Mouse (Mus musculus) c-Kit-positive CD71-positive TER-119-negative erythroid progenitor cells, embryonic 14.5 days (primary cell): ENCODE measurements around the gene Kif23.

Source experiments
- DNase-seq: peaks from one replicate; pipeline ENCODE4 v3.0.0-alpha.2; 2013; ENCODE audit warnings: low read depth

Gene Kif23

DNA sequence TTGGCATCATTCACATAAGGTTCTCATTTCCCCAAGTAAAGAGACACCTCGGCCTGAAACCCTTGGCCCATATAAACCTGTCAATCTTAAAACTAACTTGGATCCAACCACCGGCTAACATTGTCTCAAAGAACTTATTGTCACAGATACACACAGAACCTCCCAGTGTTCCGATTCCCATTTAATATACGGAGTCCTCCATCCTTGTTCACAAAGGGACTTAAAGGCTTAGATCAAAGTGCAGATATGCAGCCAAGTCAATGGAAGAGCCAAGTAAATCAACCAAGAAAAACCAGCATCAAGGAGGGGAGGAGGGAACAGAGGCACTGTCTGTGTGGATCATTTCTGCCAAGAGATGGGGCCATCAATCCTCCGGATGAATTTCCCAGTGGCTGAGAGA lies 41.0 kb downstream of the Kif23 start:
- no peak for DNase-seq

DNA sequence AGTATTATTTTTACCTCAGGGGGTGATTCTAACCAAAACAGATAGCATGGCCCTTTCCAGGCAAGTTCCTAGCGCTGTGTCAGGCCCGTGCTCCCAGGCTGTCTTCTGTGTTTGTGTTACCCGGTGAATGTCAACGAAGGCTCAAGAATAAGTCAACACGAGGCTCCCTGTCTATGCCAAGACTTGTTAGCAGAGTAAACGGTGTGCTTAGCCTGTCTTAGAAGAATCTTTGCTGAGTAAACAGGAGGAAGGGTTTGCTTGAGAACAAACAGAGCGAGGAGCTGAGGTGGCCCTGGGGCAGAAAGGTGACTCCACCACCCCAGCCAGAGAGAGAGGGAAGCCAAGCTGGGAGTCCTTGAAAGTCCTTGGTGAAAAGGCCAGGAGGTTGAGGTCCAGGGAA lies 42.4 kb downstream of the Kif23 start:
- DNase-seq: no peak

GRCm38 (mm10) chr9:61902445-61902844 lies 44.1 kb downstream of the Kif23 start:
- DNase-seq: no peak

DNA sequence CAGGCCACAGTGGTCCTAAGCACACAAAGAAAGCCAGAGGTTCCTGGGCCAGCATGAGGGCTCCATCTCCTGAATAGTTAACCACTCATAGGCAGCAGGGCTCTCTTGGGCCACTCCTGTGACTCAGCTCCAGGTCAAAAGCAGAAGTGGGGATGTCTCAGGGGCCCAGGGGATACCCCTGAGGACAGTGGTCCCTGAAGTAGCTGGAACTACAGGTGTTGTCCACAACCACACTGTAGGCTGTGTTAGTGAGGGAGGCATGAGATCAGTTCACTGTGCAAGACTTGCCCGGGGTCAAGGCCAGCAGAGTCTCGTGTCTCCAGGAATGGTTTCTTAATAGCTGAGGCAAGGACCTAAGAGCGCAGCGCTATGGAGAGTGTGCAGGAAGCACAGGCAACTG lies 45.0 kb downstream of the Kif23 start:
- DNase-seq: no peak

DNA sequence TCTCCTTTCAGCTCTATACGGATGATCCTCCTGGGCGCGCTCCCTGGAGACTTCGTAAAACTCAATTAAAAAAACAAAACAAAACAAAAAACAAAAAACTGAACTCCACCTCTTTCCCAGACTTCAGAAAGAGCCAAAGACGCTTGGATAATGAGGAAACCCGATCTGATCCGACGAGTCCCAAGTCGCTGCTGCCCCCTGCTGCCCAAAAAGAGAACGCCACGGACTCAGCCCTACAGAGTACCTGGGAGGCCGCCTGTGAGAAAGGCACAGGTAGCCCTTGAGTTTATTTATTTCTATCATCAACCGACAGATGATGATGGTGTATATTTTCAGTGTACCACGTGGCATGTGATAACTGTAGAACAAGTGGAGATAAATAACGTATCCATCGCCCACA lies 46.8 kb downstream of the Kif23 start:
- no peak for DNase-seq

DNA sequence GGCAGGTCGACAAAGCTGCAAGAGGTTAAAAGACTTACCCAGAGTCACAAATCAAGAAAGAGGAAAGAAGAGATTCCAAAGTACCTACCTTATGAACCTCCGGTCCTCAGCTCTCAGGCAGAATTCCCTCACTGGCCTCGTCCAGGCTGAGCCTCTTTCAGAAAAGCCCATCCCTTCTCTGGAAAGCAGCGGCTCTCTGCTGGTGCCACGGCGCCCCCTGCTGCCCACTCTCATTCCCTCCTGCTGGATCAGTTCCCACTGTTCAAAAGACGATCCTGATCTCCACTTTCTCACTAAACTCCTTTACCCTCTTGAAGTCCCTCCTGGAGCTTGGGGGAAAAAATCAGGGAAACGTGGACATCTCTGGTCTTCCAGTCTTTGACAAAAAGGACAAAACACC lies 48.2 kb downstream of the Kif23 start:
- DNase-seq: no peak

GRCm38 (mm10) chr9:61895014-61895413 lies 51.6 kb downstream of the Kif23 start:
- no peak for DNase-seq

DNA sequence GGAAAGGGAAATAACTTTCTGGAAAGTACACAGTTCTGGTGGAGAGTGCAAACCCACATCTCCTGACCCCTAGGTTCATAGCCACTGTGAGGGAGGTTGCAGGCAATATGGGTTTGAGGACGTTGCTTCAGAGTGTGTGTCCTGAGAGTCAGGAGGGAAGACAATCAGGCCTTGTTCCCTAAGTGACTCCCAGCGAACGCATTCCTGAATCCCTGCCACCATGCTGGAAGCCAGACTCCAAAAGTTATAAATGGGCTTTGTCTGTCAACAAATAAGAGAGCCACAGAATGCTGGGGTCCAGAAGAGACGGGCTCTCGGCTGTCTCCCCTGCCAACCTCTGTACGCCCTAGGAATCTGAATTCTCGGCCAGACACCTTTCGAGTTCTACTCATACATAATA lies 56.7 kb downstream of the Kif23 start:
- DNase-seq: no peak

DNA sequence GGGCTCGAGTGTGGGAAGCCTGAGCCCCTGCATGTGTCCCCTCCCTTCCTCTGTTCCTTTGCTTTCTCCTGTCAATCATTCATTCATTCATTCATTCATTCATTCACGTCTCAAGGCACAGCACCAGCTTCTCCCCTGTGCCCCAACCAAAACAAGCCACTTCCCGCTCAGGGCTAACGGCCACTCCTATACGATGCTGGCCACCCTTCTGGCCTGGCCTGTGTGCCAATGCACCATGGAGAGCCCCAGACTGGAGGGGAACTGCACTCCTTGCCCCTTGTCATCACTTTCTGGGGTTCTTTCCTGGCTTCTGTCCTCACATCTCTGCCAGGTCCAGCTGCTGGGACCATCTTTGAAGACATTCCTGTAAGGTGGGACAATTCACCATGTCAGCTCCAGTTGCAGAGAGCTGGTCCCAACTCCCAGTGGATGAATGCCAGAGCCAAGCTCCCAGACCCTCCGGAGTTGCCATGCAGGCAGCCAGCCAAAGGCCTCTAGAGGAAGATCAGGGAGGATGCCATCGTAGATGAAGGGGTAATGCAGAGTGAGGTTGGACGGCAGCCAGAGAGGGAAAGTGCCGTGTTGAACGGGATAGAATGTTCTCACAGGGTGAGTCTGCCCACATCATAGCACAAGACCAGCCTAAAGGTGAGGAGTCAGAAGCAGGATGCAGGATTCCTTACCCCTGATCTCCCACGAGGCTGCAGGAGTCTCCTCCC lies 58.8 kb downstream of the Kif23 start:
- no peak for DNase-seq

DNA sequence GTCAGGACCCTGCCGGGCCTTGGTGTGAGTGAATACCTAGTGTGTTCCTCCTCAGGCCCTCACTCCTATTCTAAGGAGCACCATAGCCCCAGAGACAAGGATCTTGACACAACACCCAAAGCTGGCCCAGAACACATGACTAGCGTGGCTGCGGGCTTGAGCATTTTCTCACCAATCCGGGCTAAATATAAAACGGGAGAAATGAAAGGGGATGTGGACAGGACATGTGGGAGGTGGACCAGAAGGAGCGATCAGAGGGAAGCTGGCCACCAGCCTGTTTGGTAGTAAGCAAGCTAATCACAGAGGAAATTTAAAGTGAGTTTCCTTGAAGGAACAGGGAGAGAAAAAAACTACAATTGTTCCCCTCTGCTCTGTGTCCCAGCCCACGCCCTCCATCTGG lies 60.6 kb downstream of the Kif23 start:
- no peak for DNase-seq

- no peak for DNase-seq
Observed at GRCm38 (mm10) chr9:61884936-61885335, 61.6 kb downstream of the Kif23 start.

DNA sequence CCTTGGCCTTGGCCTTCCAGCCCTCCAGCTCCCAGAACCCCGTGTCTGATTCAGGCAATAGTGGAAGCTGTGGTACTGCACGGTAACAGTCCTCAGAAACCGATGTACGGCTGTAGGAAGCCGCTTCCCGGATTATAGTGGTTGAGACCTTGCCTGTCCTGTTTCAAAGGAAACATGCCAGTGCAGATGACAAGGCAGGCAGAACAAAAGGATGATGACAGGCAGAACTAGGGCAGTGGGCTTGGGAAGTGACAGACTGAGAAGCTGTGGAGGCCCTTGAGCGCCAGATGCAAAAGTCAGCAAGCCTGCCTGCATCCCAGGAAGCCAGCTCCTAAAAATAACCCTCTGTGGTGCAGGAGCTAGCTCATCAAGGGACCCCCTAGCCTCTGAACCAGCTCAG lies 62.2 kb downstream of the Kif23 start:
- DNase-seq: no peak

DNA sequence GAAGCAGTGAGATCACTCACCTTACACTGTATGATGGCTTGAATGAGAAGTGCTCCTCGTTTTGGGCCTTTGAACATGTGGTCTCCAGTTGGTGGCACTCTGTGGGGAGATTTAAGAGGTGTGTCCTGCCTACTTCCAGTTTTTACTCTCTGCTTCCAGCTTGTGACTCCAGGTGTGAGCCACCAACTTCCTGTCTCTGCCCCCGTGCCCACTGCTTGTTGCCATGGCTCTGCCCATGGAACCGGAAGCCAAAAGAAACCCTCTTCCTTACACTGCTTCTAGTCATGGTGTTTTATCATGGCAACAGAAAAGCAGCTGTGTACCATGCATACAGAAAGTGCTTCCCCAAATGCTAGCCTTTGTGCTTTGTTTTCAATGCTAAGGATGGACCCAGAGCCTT lies 64.4 kb downstream of the Kif23 start:
- no peak for DNase-seq

DNA sequence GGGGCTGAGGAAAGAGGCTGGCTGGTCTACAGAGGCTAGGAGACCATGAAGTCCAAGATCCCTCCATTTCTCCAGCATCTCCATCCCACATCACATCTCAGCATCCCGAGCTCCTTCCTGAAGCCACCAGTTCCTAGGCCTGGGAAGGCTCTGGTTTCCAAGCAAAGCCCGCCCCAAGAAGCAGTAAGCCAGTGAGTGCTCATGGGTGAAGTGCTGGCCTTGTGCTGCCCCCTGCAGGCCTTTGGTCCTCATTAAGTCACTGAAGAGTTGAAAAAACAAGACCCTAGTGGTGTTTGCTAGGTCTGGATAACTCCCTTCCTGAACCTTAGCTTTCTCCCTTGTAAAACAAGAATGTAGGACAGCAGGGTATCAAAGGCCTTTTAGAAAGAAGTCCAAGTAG lies 67.7 kb downstream of the Kif23 start:
- peak; percentile 8 for DNase-seq

- DNase-seq: no peak
Observed at GRCm38 (mm10) chr9:61877373-61878112, 69.0 kb downstream of the Kif23 start.

GRCm38 (mm10) chr9:61873325-61873724 lies 73.2 kb downstream of the Kif23 start:
- no peak for DNase-seq

DNA sequence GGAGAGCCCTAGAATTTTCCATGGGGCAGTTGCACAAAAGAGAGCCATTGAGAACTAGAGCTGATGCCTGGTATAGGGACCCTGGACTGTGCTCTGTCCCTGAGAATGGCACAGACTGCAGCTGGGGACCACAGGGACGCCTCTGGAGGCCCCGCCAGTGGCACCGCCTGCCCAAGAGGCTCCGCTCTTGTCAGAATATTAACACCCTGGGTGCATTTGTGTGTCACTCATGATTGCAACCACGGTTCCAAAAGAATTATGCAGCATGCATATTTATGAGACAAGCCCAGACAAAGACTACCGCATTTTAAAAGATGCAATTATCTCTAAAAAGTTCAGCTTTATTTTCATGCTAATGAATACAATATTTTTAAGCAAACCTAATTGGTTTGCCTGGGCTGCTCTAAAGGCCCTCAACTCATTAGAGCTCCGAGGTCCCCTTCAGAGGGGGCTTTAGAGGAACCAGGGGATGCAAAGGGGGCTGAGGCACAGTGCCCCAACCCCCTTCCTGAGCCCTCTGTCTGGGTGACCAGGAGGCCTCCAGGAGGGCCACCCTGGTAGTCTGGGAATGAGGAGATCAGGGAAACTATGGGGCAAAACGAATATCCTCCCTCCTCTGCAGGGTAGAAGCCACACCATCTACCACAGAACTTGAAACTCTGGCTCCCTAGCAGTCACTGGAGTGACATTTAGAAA lies 74.2 kb downstream of the Kif23 start:
- no peak for DNase-seq

- no peak for DNase-seq
Observed at GRCm38 (mm10) chr9:61871839-61872238, 74.7 kb downstream of the Kif23 start.

DNA sequence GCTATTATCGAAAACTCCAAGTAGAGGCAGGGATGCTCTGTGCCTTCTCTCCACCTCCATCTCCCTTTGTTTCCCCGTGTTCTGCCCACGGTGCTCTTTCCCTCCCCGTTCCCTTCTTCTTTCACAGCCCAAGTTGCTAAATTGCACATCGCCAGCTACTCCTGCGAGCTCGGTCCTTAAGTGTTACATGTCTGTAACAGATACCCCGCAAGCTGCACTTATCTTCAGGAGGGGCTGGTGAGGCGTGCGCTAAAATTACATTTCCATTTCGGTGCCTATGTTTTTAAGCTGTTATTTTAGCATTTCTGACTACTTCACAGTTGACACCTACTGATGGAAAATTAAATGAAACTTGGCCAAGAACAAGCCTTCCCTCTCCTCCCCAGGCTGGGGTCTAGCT lies 78.9 kb downstream of the Kif23 start:
- DNase-seq: no peak
